Mouse (Mus musculus): ENCODE measurements around the gene Gm10130. TPM values are rescaled to one million over a fixed set of nuclear protein-coding genes. Genes with fewer than 3 reads are reported as not detected.
"Not testable (repeated sequence)": the region's sequence is repeated elsewhere in the genome, so short reads cannot be mapped to it uniquely, and the experiment has no call there.

Gm10130 gene
- polyA plus RNA-seq (2015; fragmentation: Nextera tagmentation; extraction: Ambion mirVana): 1.7 and 3.6 TPM in 2 replicates

DNA sequence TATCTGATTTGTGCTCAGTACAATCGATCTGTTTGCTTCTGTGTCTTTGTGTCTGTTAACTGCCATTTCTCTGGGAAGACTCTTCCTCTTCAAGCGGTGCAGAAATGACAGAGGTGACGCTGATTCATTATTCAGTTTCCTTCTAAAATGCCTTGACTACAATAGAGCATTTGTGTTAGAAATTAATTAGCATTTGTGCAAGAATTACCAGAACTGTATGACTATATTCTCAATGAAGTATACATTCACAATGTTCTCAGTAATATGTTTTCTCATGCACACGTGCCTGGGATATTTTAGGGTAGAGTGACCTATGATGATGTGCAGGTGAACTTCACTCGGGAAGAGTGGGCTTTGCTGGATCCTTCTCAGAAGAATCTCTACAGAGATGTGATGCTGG, at the start of gene Gm10130:
TSS of gene Gm10130 (plus strand) at position 301 of the 400 bp plus-strand sequence.
- no peak within 1 kb of the TSS for H3K4me2 ChIP-seq (ENCODE audit: low read length)
- no peak within 1 kb of the TSS for H3K9ac ChIP-seq (ENCODE audit: low read depth, low read length)
- 96% methylated on average over 5 of the region's 5 CpGs for WGBS
- peaks cover 3% of the 10 kb centered on the region; the same call in 1 of the 2 replicates for H3K9me3 ChIP-seq (replicated peaks; ENCODE audit: low read length)
- H3K27me3 ChIP-seq (ENCODE audit: insufficient read depth, low read length): no peaks in the 10 kb centered on the region
- ATAC-seq (replicated peaks; ENCODE audit: low FRiP score, low read depth) (no peak), DNase-seq (ENCODE audit: low spot score) (no peak)
- H3K27ac ChIP-seq: no peak within 1 kb of the TSS
- TF ChIP-seq CTCF (IDR thresholded peaks at IDR 0.05; ENCODE audit: low read depth): no peak
- no peak within 1 kb of the TSS for H3K4me3 ChIP-seq (replicated peaks; ENCODE audit: low read depth, low read length)
- no peaks in the 10 kb centered on the region for H3K4me1 ChIP-seq (replicated peaks; ENCODE audit: insufficient read depth, low read length)
- H3K36me3 ChIP-seq (ENCODE audit: insufficient read depth, low read length): peaks cover 5% of the 10 kb centered on the region; the same call in 1 of the 2 replicates

DNA sequence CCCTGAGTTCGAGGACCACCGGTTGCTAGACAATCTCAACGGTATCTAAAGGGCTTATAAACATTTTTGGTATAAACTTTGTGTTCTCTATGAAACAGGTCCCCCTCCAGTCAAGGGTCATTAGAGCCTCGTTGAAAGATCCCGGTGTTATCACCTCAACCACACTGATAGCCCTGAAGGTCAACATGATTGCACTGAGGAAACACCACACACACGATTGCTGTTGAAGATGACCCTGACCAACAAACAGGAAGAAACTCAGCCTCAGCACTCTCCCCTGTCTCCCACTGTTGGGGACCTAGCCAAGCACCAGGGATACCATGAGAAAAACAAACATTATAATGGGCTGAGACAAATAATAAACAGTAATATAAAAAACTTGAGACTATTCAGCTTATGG, 29.8 kb upstream of the Gm10130 start:
- H3K4me2 ChIP-seq (ENCODE audit: low read length): no peak overlapping the region
- H3K9me3 ChIP-seq (replicated peaks; ENCODE audit: low read length): no peaks in the 10 kb centered on the region
- WGBS: 81% methylated on average over 6 of the region's 6 CpGs
- no peak for DNase-seq (ENCODE audit: low spot score)
- H3K4me1 ChIP-seq (replicated peaks; ENCODE audit: insufficient read depth, low read length): no peaks in the 10 kb centered on the region
- H3K27ac ChIP-seq: no peak overlapping the region
- H3K27me3 ChIP-seq (ENCODE audit: insufficient read depth, low read length): no peaks in the 10 kb centered on the region
- TF ChIP-seq CTCF (IDR thresholded peaks at IDR 0.05; ENCODE audit: low read depth): no peak
- no peak overlapping the region for H3K9ac ChIP-seq (ENCODE audit: low read depth, low read length)
- H3K36me3 ChIP-seq (ENCODE audit: insufficient read depth, low read length): no peaks in the 10 kb centered on the region
- no peak for ATAC-seq (replicated peaks; ENCODE audit: low FRiP score, low read depth)
- H3K4me3 ChIP-seq (replicated peaks; ENCODE audit: low read depth, low read length): no peak overlapping the region

GRCm38 (mm10) chr2:150299096-150299495, 24.4 kb upstream of the Gm10130 start:
- H3K36me3 ChIP-seq (ENCODE audit: insufficient read depth, low read length): no peaks in the 10 kb centered on the region

DNA sequence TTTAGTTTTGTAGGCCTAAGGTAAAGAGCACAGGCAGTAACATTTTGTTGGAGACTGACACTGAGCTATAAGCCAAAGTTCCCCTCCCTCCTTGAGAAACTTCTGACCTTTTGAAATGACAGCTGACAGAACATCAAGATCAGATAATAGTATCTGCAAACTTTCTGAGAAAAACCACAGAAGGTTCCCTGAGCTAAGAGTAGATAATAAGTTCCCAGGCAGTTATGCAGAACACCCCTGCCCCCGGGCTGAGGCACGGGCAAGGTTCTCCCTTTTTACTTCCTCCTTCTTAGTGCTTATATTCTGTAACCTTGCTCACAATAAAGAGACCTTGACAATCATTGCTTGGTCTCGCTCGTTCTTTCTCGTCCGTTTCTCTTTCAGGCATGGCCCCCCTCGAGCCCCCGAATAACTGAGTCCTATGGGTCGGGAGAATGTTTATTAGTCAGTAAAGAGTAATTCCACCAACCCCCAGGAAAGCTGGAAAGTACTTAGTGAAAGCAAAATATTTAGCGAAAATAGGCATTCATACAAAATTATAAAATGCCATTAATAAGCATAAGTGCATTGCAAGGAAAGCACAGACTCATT, 16.2 kb upstream of the Gm10130 start:
- no peaks in the 10 kb centered on the region for H3K9me3 ChIP-seq (replicated peaks; ENCODE audit: low read length)
- TF ChIP-seq CTCF (IDR thresholded peaks at IDR 0.05; ENCODE audit: low read depth): no peak
- no peak overlapping the region for H3K4me2 ChIP-seq (ENCODE audit: low read length)
- no peak overlapping the region for H3K27ac ChIP-seq
- DNase-seq (ENCODE audit: low spot score) (no peak), ATAC-seq (replicated peaks; ENCODE audit: low FRiP score, low read depth) (no peak)
- H3K36me3 ChIP-seq (ENCODE audit: insufficient read depth, low read length): no peaks in the 10 kb centered on the region
- no peak overlapping the region for H3K9ac ChIP-seq (ENCODE audit: low read depth, low read length)
- 79% methylated on average over 10 of the region's 10 CpGs for WGBS
- no peaks in the 10 kb centered on the region for H3K4me1 ChIP-seq (replicated peaks; ENCODE audit: insufficient read depth, low read length)
- H3K27me3 ChIP-seq (ENCODE audit: insufficient read depth, low read length): no peaks in the 10 kb centered on the region
- H3K4me3 ChIP-seq (replicated peaks; ENCODE audit: low read depth, low read length): no peak overlapping the region

More at GRCm38 (mm10) chr2:150299096-150299495, 24.4 kb upstream of the Gm10130 start:
- no peak for TF ChIP-seq CTCF (IDR thresholded peaks at IDR 0.05; ENCODE audit: low read depth)
- Histone ChIP-seq H3K4me2 (ENCODE audit: low read length) (no peak overlapping the region), H3K9me3 (replicated peaks; ENCODE audit: low read length) (no peaks in the 10 kb centered on the region), H3K27ac (no peak overlapping the region), H3K27me3 (ENCODE audit: insufficient read depth, low read length) (no peaks in the 10 kb centered on the region), H3K4me3 (replicated peaks; ENCODE audit: low read depth, low read length) (no peak overlapping the region), H3K9ac (ENCODE audit: low read depth, low read length) (no peak overlapping the region), H3K4me1 (replicated peaks; ENCODE audit: insufficient read depth, low read length) (no peaks in the 10 kb centered on the region)
- ATAC-seq (replicated peaks; ENCODE audit: low FRiP score, low read depth) (no peak), DNase-seq (ENCODE audit: low spot score) (no peak)
- WGBS: 52% methylated on average over 1 of the region's 1 CpGs

GRCm38 (mm10) chr2:150310952-150311884, 12.3 kb upstream of the Gm10130 start:
- DNase-seq (ENCODE audit: low spot score): peak; percentile 93
- peak; percentile 100 for ATAC-seq (replicated peaks; ENCODE audit: low FRiP score, low read depth)
- H3K9ac ChIP-seq (ENCODE audit: low read depth, low read length): peak overlapping the region; percentile 57; the same call in 1 of the 2 replicates
- H3K4me3 ChIP-seq (replicated peaks; ENCODE audit: low read depth, low read length): peak overlapping the region; percentile 51
- not testable (repeated sequence) for H3K4me1 ChIP-seq (replicated peaks; ENCODE audit: insufficient read depth, low read length); H3K27me3 ChIP-seq (ENCODE audit: insufficient read depth, low read length); H3K36me3 ChIP-seq (ENCODE audit: insufficient read depth, low read length); H3K9me3 ChIP-seq (replicated peaks; ENCODE audit: low read length)
- peak overlapping the region; percentile 63 for H3K4me2 ChIP-seq (ENCODE audit: low read length)
- WGBS: 5% methylated on average over 17 of the region's 19 CpGs
- peak overlapping the region; percentile 57 for H3K27ac ChIP-seq

- H3K9ac ChIP-seq (ENCODE audit: low read depth, low read length): no peak overlapping the region
- H3K4me3 ChIP-seq (replicated peaks; ENCODE audit: low read depth, low read length): no peak overlapping the region
- no peaks in the 10 kb centered on the region for H3K27me3 ChIP-seq (ENCODE audit: insufficient read depth, low read length)
- no peak for DNase-seq (ENCODE audit: low spot score)
- peaks cover 3% of the 10 kb centered on the region; the same call in 1 of the 2 replicates for H3K9me3 ChIP-seq (replicated peaks; ENCODE audit: low read length)
- no peak overlapping the region for H3K27ac ChIP-seq
- H3K36me3 ChIP-seq (ENCODE audit: insufficient read depth, low read length): peaks cover 9% of the 10 kb centered on the region
- no peaks in the 10 kb centered on the region for H3K4me1 ChIP-seq (replicated peaks; ENCODE audit: insufficient read depth, low read length)
- H3K4me2 ChIP-seq (ENCODE audit: low read length): no peak overlapping the region
- ATAC-seq (replicated peaks; ENCODE audit: low FRiP score, low read depth): no peak
- TF ChIP-seq CTCF (IDR thresholded peaks at IDR 0.05; ENCODE audit: low read depth): no peak
Observed at GRCm38 (mm10) chr2:150316140-150316539, 7.4 kb upstream of the Gm10130 start.
